Mouse (Mus musculus): ENCODE results near the gene Pam16. TPM values are rescaled to one million over a fixed set of nuclear protein-coding genes. Genes with fewer than 3 reads are reported as not detected.

Pam16 gene
- total RNA-seq (2021): 10 to 100 TPM; 78.1 to 94.1 TPM
- long read RNA-seq, experiment 1, transcript Pam16-201 (5 exons, 596 nt): major isoform, 34 of 45 reads
- long read RNA-seq, experiment 1, partial matches to known transcripts: 2 of 45 reads
- long read RNA-seq, experiment 1, other reads (novel, unspliced or antisense): 7 of 45 reads
- long read RNA-seq, experiment 2, transcript Pam16-201 (5 exons, 596 nt): major isoform, 12 of 18 reads
- long read RNA-seq, experiment 2, partial matches to known transcripts: 4 of 18 reads
- long read RNA-seq, experiment 2, other reads (novel, unspliced or antisense): 1 of 18 reads

DNA sequence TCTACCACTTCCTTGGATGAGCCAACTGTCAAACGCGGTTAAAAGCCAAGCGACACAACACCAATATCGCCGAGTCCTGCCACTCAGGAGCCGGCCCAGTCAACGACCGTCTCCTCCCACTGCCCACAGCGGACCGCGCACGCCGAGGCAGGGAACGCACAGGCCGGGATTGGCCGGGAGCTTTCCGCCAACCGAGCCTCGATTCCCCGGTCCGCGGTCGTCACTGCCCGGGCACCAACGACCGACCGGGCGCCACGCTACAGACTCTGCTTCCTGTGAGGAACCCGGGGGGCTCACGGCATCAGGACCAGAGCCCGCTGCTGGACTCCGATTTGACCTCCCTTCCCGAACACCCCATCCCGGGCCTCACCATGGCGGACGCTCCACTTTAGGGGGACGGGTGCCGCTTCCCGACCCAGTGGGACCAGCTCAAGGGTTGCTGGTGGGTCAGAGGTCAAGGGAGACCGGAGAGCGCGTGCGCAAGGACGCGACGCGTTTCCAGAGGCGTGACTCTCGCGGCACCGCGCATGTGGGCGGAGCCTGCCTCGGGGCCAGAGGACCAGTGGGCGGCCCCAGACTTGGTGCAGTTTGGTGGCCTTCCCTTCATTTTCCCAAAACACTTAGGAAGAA, at the start of gene Pam16:
Pam16 (minus strand) TSS at position 508 of the 630 bp plus-strand sequence.
- DNase-seq (ENCODE audit: extremely low spot score in 1 of 2, low spot score in 2 of 2): peak; percentile 90 to 91
- H3K27ac ChIP-seq: peak within 1 kb of the TSS; percentile 91
- no peak for TF ChIP-seq CTCF (IDR thresholded peaks at IDR 0.05)
- intact Hi-C loops (cut with DNase I): no loop called here
- peak within 1 kb of the TSS; percentile 66 for H3K4me3 ChIP-seq

DNA sequence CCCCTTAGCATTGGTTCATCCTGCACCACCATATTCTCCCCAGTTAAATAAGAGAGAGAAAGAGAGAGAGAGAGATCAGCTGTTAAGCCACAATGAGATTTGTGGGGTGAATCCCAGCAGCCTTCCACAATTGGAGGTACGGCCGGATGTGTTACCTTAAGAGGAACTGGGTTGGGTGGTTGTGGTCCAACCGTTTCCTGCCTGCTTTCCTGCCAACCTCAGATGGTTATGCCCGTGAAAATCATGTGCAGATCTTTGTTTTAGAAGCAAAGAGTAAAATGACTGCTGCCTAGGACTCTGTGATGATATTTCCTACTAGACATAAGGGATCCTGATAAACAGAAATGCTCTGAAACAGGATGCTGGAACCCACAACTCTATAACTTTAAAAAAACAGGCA, 49.3 kb upstream of the Pam16 start:
- H3K4me3 ChIP-seq: no peak overlapping the region
- no peak for DNase-seq (ENCODE audit: extremely low spot score in 1 of 2, low spot score in 2 of 2)
- intact Hi-C loops (cut with DNase I): no loop called here
- no peak overlapping the region for H3K27ac ChIP-seq
- TF ChIP-seq CTCF (IDR thresholded peaks at IDR 0.05): no peak

DNA sequence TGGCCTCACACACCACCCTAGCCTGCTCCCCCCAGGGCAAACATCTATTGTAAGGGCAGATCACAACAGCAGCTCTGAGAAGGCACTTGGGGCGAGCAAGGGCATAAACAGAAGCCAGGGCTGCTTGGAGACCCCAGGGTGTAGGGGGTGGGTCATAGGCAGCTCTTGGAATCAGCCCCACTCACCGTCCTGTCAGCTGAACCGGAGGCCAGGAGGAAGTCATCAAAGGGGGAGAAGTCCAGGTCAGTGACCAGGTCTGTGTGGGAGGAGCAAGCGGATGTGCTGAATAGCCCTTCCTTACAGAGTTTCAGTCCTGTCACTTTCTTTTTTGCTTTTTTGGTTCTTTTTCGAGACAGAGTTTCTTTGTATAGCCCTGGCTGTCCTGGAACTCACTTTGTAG, 45.5 kb upstream of the Pam16 start:
- DNase-seq (ENCODE audit: extremely low spot score in 1 of 2, low spot score in 2 of 2): no peak
- Histone ChIP-seq H3K27ac (no peak overlapping the region), H3K4me3 (no peak overlapping the region)
- no peak for TF ChIP-seq CTCF (IDR thresholded peaks at IDR 0.05)
- intact Hi-C loops (cut with DNase I): no loop called here

DNA sequence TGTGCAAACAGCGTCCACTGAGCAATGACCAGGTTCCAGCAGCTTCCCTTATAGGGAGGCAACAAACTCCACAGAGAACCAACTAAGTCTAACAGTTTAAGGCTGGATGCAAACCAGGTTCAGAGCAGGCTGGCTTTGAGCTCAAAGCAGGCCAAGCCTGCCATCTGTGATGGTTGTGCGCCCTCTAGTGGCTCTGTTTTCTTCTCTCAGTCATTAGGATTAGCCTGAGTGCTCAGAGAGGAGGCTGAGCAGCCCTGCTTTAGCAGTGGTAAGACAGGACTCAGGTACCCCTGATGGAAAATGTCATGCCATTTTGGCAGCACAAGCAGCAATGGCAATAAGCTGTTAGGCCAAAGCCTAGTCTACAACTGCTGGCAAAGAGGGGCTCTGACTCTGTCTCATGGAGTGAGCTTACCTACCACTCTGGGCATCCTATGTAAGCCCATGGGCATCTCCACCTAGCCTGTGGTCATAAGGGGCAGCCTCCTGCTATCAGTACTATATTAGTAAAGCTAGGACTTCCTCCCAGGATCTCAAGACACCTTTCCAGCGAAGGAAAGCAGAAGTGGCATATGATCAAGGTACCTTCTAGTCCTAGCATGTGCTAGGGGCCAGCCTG, 42.5 kb upstream of the Pam16 start:
- peak; percentile 81 to 88 for DNase-seq (ENCODE audit: extremely low spot score in 1 of 2, low spot score in 2 of 2)
- intact Hi-C loops (cut with DNase I): loop anchor here (1.0 to 5.0 kb wide), 3 partner anchors 37 to 180 kb away; no protein-coding TSS in a partner anchor
- H3K4me3 ChIP-seq: no peak overlapping the region
- TF ChIP-seq CTCF (IDR thresholded peaks at IDR 0.05): peak; percentile 96
- H3K27ac ChIP-seq: no peak overlapping the region

DNA sequence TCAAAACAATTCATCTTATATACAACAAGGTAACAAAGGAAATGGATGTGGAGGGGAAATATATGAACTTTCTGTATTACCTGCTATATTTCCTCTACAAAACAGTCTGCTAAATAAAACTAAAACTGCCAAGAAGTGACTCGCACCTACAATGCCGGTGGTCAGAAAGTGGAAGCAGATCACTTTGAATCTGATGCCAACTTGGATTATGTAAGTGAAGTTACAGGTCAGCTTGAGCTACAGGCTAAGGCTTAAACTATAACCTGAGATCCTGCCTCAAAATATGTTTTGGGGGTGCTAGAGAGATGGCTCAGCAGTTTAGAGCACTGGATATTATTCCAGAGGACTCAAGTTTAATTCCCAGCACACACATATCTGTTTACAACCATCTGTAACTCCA, 40.9 kb upstream of the Pam16 start:
- no peak overlapping the region for H3K4me3 ChIP-seq
- no peak overlapping the region for H3K27ac ChIP-seq
- intact Hi-C loops (cut with DNase I): loop anchor here (5.0 kb wide), 2 partner anchors 98 to 178 kb away; no protein-coding TSS in a partner anchor
- DNase-seq (ENCODE audit: extremely low spot score in 1 of 2, low spot score in 2 of 2): no peak
- no peak for TF ChIP-seq CTCF (IDR thresholded peaks at IDR 0.05)

DNA sequence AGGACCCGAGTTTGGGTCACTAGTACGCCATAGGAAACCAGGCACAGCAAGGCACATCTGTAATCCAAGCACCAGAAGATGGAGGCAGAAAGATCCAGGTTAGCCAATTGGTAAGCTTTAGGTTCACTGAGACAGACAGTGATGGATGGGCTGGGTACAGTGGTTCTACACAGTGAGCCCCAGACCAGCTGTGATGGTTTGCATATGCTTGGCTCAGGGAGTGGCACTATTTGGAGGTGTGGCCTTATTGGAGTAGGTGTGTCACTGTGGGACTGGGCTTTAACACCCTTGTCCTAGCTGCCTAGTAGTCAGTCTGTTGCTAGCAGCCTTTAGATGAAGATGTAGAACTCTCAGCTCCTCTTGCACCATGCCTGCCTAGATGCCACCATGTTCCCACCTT, 39.0 kb upstream of the Pam16 start:
- intact Hi-C loops (cut with DNase I): no loop called here
- no peak overlapping the region for H3K27ac ChIP-seq
- no peak for TF ChIP-seq CTCF (IDR thresholded peaks at IDR 0.05)
- H3K4me3 ChIP-seq: no peak overlapping the region
- no peak for DNase-seq (ENCODE audit: extremely low spot score in 1 of 2, low spot score in 2 of 2)

DNA sequence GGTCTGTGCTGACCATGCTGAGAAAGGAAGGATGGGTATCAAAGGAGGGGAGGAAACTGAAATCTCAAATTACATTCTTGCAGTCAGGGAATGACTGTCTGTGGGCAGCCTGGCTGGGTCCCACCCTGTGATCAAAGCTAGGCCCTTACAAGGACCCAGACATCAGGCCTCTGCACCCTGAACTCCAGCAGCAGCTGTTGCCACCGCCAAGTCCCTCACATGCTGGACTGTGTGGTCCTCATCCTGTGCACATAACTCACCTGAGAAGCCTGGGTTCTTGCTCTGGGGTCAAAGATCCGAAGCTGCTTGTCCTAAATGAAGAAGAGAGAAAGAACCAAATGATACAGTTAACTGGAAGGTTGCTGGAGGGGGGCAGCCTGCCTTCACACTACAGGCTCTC, 36.8 kb upstream of the Pam16 start:
- Histone ChIP-seq H3K4me3 (no peak overlapping the region), H3K27ac (no peak overlapping the region)
- DNase-seq (ENCODE audit: extremely low spot score in 1 of 2, low spot score in 2 of 2): no peak
- intact Hi-C loops (cut with DNase I): no loop called here
- TF ChIP-seq CTCF (IDR thresholded peaks at IDR 0.05): no peak

DNA sequence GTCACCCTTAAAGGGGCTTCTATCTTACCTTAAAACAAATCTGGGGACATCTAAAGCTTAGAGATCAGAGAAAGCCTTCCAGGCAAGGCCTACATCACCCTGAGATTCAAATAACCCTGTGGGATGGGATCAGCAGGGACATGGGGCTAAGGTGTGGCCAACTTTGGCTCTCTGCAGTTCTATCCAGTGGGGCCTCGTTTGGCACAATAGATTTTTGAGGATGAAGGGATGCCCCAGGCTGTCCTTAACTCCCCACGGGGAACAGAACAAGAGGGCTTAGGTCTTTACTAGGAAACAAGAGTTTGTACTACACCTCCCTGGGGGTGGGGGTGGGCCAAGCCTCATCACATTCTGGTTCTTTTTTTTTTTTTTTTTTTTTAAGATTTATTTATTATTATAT, 34.5 kb upstream of the Pam16 start:
- no peak for DNase-seq (ENCODE audit: extremely low spot score in 1 of 2, low spot score in 2 of 2)
- intact Hi-C loops (cut with DNase I): loop anchor here (1.0 kb wide), 1 partner anchor 17 kb away; no protein-coding TSS in a partner anchor
- no peak for TF ChIP-seq CTCF (IDR thresholded peaks at IDR 0.05)
- peak overlapping the region; percentile 66 for H3K27ac ChIP-seq
- H3K4me3 ChIP-seq: no peak overlapping the region

DNA sequence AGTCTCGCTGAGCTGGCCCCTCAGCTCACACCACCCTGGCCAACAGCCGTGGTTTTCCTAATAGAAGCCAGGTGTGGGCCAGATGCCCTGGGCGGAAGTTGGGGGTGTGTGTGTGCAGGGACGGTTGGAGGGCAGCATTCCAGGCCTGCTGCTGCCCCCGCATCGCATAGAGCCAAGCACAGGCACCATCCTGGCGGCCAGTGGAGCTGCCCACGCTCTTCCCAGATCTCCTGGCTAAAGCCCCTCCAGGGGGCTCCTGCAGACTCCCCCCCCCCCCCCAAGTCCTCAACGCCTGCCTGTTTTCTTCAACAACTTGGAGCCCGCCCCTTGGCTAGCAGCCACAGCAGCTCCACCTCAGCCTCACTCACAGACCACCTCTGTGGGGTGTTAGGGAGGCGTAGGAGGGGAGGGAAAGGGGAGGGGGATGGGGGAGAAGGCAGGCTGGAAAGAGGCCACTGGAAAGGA, 34.0 kb upstream of the Pam16 start:
- TF ChIP-seq CTCF (IDR thresholded peaks at IDR 0.05): no peak
- H3K27ac ChIP-seq: peak overlapping the region; percentile 70
- intact Hi-C loops (cut with DNase I): loop anchor here (1.0 kb wide), 1 partner anchor 17 kb away; no protein-coding TSS in a partner anchor
- H3K4me3 ChIP-seq: no peak overlapping the region
- DNase-seq (ENCODE audit: extremely low spot score in 1 of 2, low spot score in 2 of 2): no peak

DNA sequence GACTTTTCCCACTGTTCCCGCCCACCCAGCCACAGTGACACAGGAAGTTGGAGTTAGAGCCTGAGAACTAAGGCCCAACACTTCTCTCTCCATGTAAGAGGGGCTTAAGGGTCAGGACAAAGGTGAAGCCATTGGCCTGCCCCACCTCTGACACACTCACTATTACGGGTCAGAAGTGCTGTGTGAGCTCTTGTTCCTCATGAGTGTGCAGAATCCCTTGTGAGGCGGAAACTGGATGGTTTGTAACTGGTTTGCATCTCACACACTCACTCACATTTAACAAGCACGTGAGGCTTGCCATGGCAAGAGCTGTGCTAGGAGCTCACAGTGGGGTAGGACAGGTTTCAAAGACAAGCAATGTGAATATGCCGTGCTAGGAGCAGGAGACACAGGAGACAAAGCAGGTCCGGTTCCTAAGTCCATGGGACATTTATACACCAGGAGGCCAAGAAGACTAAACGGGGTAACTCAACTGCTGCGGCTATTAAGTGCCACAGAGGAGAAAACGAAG, 31.8 kb upstream of the Pam16 start:
- intact Hi-C loops (cut with DNase I): no loop called here
- H3K4me3 ChIP-seq: no peak overlapping the region
- no peak for DNase-seq (ENCODE audit: extremely low spot score in 1 of 2, low spot score in 2 of 2)
- TF ChIP-seq CTCF (IDR thresholded peaks at IDR 0.05): no peak
- H3K27ac ChIP-seq: peak overlapping the region; percentile 73; the same call in 1 of the 2 replicates

DNA sequence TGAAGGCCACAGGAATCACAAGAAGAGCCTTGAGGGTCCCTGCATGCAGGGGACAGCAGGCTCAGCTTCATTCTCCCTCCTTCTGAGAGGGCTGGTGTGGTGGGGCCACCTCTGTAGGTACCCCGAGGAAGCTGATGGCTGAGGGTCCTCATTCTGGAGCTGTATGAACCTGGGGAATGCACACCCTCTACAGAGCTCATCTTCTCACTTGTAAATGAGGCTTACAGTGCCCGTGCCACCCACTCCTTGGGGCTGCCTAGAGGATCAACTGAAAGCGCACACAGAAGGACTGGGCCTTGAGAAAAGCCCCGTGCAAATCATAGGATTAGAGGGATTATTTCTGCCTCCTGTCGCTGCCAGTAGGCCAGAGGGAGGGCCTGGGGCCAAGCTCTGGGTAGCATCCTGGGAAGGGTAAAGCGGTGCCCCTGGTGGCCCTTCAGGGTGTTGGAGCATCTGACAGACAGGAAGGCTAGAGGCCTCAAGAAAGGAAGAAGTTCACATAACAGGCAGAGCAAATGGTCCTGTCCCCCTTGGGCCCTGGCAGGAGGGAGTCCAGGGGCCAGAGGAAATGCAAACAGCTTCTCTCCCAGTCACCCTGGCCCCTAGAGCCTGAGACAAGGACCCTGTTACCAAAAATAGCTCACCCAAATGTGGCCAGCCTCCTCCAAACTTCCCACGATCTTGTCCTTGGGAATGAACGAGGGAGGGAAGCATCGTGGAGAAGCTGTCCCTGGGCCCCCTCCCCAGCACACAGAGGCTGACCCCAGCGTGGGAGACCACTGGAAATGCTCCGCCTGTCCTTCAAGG, 31.2 kb upstream of the Pam16 start:
- Histone ChIP-seq H3K27ac (peak overlapping the region; percentile 73; the same call in 1 of the 2 replicates), H3K4me3 (no peak overlapping the region)
- intact Hi-C loops (cut with DNase I): no loop called here
- no peak for DNase-seq (ENCODE audit: extremely low spot score in 1 of 2, low spot score in 2 of 2)
- peak; percentile 5 for TF ChIP-seq CTCF (IDR thresholded peaks at IDR 0.05)

Data from left cerebral cortex, adult 2 months (tissue).